Mouse (Mus musculus): ENCODE data around the gene Setd3. TPM values are rescaled to one million over a fixed set of nuclear protein-coding genes. Genes with fewer than 3 reads are reported as not detected.

Gene Setd3
- total and polyA plus RNA-seq, 3 experiments: 40.1 to 59.9 TPM; not detected in 1

- Histone ChIP-seq H3K4me3 (ENCODE audit: control insufficient read depth in 1 of 2, insufficient read depth in 1 of 2, low read depth in 2 of 2, low read length in 2 of 2) (no peak overlapping the region), H3K36me3 (ENCODE audit: control insufficient read depth in 1 of 2, insufficient read depth in 2 of 2, low read length in 2 of 2) (no peaks in the 10 kb centered on the region), H3K4me1 (ENCODE audit: control insufficient read depth in 1 of 2, insufficient read depth in 2 of 2, low read length in 2 of 2) (no peaks in the 10 kb centered on the region), H3K9ac (ENCODE audit: control insufficient read depth, low read depth, low read length, poor library complexity, severe bottlenecking) (no peak overlapping the region), H3K9me3 (replicated peaks; ENCODE audit: insufficient read depth, low read length) (no peaks in the 10 kb centered on the region), H3K27ac (ENCODE audit: control insufficient read depth, low read depth, low read length) (no peak overlapping the region), H3K79me2 (ENCODE audit: control insufficient read depth, insufficient read depth, low read length, poor library complexity) (no peaks in the 10 kb centered on the region), H3K27me3 (ENCODE audit: control insufficient read depth in 1 of 2, insufficient read depth in 2 of 2, low read length in 2 of 2) (no peaks in the 10 kb centered on the region)
- no peak for DNase-seq (ENCODE audit: low read depth, low spot score)
- TF ChIP-seq NRF1 (IDR thresholded peaks at IDR 0.05; ENCODE audit: insufficient read depth, low read depth, low read length, poor library complexity, severe bottlenecking): no peak
Observed at GRCm38 (mm10) chr12:108067811-108068375, 111.2 kb downstream of the Setd3 start.

DNA sequence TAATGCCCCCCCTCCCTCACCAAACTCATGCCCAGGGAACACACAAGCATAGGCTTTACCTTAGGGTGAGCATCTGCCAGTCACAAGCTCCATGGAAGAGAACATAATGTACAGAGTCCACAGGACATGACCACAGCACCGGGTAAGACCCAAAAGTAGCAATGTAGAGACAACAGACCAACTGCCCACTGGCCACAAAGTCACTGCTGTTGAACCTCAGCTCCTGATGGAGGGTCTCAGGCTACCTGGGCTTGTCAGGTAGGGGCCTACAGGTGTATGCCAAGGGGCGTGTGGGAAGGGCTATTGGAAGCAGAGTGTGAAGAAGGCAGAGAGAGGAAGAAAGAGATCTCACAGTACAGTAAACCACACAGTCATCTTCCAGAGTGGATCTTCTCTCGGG, 111.9 kb downstream of the Setd3 start:
- Histone ChIP-seq H3K27ac (ENCODE audit: control insufficient read depth, low read depth, low read length) (no peak overlapping the region), H3K36me3 (ENCODE audit: control insufficient read depth in 1 of 2, insufficient read depth in 2 of 2, low read length in 2 of 2) (no peaks in the 10 kb centered on the region), H3K27me3 (ENCODE audit: control insufficient read depth in 1 of 2, insufficient read depth in 2 of 2, low read length in 2 of 2) (no peaks in the 10 kb centered on the region), H3K79me2 (ENCODE audit: control insufficient read depth, insufficient read depth, low read length, poor library complexity) (no peaks in the 10 kb centered on the region), H3K9ac (ENCODE audit: control insufficient read depth, low read depth, low read length, poor library complexity, severe bottlenecking) (no peak overlapping the region), H3K9me3 (replicated peaks; ENCODE audit: insufficient read depth, low read length) (no peaks in the 10 kb centered on the region), H3K4me3 (ENCODE audit: control insufficient read depth in 1 of 2, insufficient read depth in 1 of 2, low read depth in 2 of 2, low read length in 2 of 2) (no peak overlapping the region), H3K4me1 (ENCODE audit: control insufficient read depth in 1 of 2, insufficient read depth in 2 of 2, low read length in 2 of 2) (no peaks in the 10 kb centered on the region)
- DNase-seq (ENCODE audit: low read depth, low spot score): no peak
- no peak for TF ChIP-seq ZC3H11A (IDR thresholded peaks at IDR 0.05; ENCODE audit: low read depth, low read length)
- TF ChIP-seq MXI1 (IDR thresholded peaks at IDR 0.05; ENCODE audit: low read depth, low read length): no peak
- no peak for TF ChIP-seq ETS1 (IDR thresholded peaks at IDR 0.05; ENCODE audit: low read depth, low read length)
- TF ChIP-seq USF2 (IDR thresholded peaks at IDR 0.05; ENCODE audit: borderline replicate concordance in 1 of 2, insufficient read depth in 1 of 2, low read depth in 1 of 2, low read length in 2 of 2): no peak

GRCm38 (mm10) chr12:108064396-108064998, 114.6 kb downstream of the Setd3 start:
- no peak for TF ChIP-seq USF1 (IDR thresholded peaks at IDR 0.05; ENCODE audit: low read depth, low read length)
- TF ChIP-seq MEF2A (IDR thresholded peaks at IDR 0.05; ENCODE audit: extremely low read depth, insufficient replicate concordance, low read depth, low read length, poor library complexity, severe bottlenecking): no peak
- TF ChIP-seq ETS1 (IDR thresholded peaks at IDR 0.05; ENCODE audit: low read depth, low read length): no peak
- TF ChIP-seq TAL1 (IDR thresholded peaks at IDR 0.05; ENCODE audit: low read length): no peak
- no peak for TF ChIP-seq NELFE (IDR thresholded peaks at IDR 0.05; ENCODE audit: low read depth, low read length)
- TF ChIP-seq EP300 (IDR thresholded peaks at IDR 0.05; ENCODE audit: low read depth in 1 of 2, low read length in 2 of 2): no peak
- no peak for TF ChIP-seq CTCF (IDR thresholded peaks at IDR 0.05 in 2 of 3, conservative IDR thresholded peaks at IDR 0.05 in 1 of 3; ENCODE audit: control insufficient read depth in 1 of 3, insufficient read depth in 1 of 3, low read depth in 2 of 3, low read length in 3 of 3, poor library complexity in 1 of 3, severe bottlenecking in 1 of 3)
- TF ChIP-seq ELF1 (IDR thresholded peaks at IDR 0.05; ENCODE audit: low read depth, low read length): no peak
- no peak for TF ChIP-seq RCOR1 (IDR thresholded peaks at IDR 0.05; ENCODE audit: low read depth, low read length)
- TF ChIP-seq POLR2A (IDR thresholded peaks at IDR 0.05; ENCODE audit: control insufficient read depth in 1 of 2, insufficient read depth in 1 of 2, low read depth in 1 of 2, low read length in 2 of 2, poor library complexity in 1 of 2): no peak
- no peak for TF ChIP-seq GABPA (IDR thresholded peaks at IDR 0.05; ENCODE audit: low read depth, low read length)
- no peak for TF ChIP-seq POLR2AphosphoS5 (IDR thresholded peaks at IDR 0.05; ENCODE audit: borderline replicate concordance, low read depth, low read length)
- TF ChIP-seq UBTF (IDR thresholded peaks at IDR 0.05; ENCODE audit: borderline replicate concordance, insufficient read depth, low read depth, low read length): no peak
- TF ChIP-seq POLR2AphosphoS2 (IDR thresholded peaks at IDR 0.05; ENCODE audit: low read length): no peak
- TF ChIP-seq JUND (IDR thresholded peaks at IDR 0.05; ENCODE audit: low read depth, low read length): no peak
- TF ChIP-seq ZC3H11A (IDR thresholded peaks at IDR 0.05; ENCODE audit: low read depth, low read length): no peak

More at GRCm38 (mm10) chr12:108064396-108064998, 114.6 kb downstream of the Setd3 start:
- Histone ChIP-seq H3K27ac (ENCODE audit: control insufficient read depth, low read depth, low read length) (no peak overlapping the region), H3K9me3 (replicated peaks; ENCODE audit: insufficient read depth, low read length) (no peaks in the 10 kb centered on the region), H3K9ac (ENCODE audit: control insufficient read depth, low read depth, low read length, poor library complexity, severe bottlenecking) (no peak overlapping the region), H3K27me3 (ENCODE audit: control insufficient read depth in 1 of 2, insufficient read depth in 2 of 2, low read length in 2 of 2) (no peaks in the 10 kb centered on the region), H3K79me2 (ENCODE audit: control insufficient read depth, insufficient read depth, low read length, poor library complexity) (no peaks in the 10 kb centered on the region), H3K4me1 (ENCODE audit: control insufficient read depth in 1 of 2, insufficient read depth in 2 of 2, low read length in 2 of 2) (no peaks in the 10 kb centered on the region), H3K4me3 (ENCODE audit: control insufficient read depth in 1 of 2, insufficient read depth in 1 of 2, low read depth in 2 of 2, low read length in 2 of 2) (no peak overlapping the region), H3K36me3 (ENCODE audit: control insufficient read depth in 1 of 2, insufficient read depth in 2 of 2, low read length in 2 of 2) (no peaks in the 10 kb centered on the region)
- no peak for DNase-seq (ENCODE audit: low read depth, low spot score)

Data from MEL (cell line).